Mouse (Mus musculus): ENCODE results near the gene Arhgef1. TPM values are rescaled to one million over a fixed set of nuclear protein-coding genes. Genes with fewer than 3 reads are reported as not detected.
A peak's percentile ranks its signal among the peaks of the same experiment; 100 is the strongest.
"Not testable (repeated sequence)": the region's sequence is repeated elsewhere in the genome, so short reads cannot be mapped to it uniquely, and the experiment has no call there.

The Arhgef1 gene
- polyA plus RNA-seq, 1 experiment from 2014 or later: 44.3 TPM

GRCm38 (mm10) chr7:24891241-24892124 is 11.2 kb upstream of the Arhgef1 start:
- 54% methylated on average over 3 of the region's 3 CpGs for WGBS (ENCODE audit: insufficient replicate concordance)

GRCm38 (mm10) chr7:24892125-24892583 is 10.6 kb upstream of the Arhgef1 start:
- no peak overlapping the region for H3K9ac ChIP-seq
- ATAC-seq (ENCODE audit: low read depth) (no peak), DNase-seq (no peak)
- no peak overlapping the region for H3K4me3 ChIP-seq (replicated peaks)
- H3K36me3 ChIP-seq: peaks cover 43% of the 10 kb centered on the region
- no peaks in the 10 kb centered on the region for H3K27me3 ChIP-seq
- H3K27ac ChIP-seq: peak overlapping the region; percentile 59
- WGBS (ENCODE audit: insufficient replicate concordance): 66% methylated on average over 2 of the region's 2 CpGs
- H3K4me1 ChIP-seq (replicated peaks): peaks cover 43% of the 10 kb centered on the region
- no peaks in the 10 kb centered on the region for H3K9me3 ChIP-seq (replicated peaks)
- no peak overlapping the region for H3K4me2 ChIP-seq

More at GRCm38 (mm10) chr7:24891241-24892124, 11.2 kb upstream of the Arhgef1 start:
- peaks cover 50% of the 10 kb centered on the region for H3K36me3 ChIP-seq
- peaks cover 48% of the 10 kb centered on the region for H3K4me1 ChIP-seq (replicated peaks)
- no peak overlapping the region for H3K4me3 ChIP-seq (replicated peaks)
- no peak overlapping the region for H3K4me2 ChIP-seq
- peak overlapping the region; percentile 8; the same call in 1 of the 2 replicates for H3K9ac ChIP-seq
- DNase-seq (no peak), ATAC-seq (ENCODE audit: low read depth) (no peak)
- peak overlapping the region; percentile 59 for H3K27ac ChIP-seq
- no peaks in the 10 kb centered on the region for H3K27me3 ChIP-seq
- no peaks in the 10 kb centered on the region for H3K9me3 ChIP-seq (replicated peaks)

- not testable (repeated sequence) for H3K27ac ChIP-seq; ATAC-seq (ENCODE audit: low read depth); H3K4me2 ChIP-seq; H3K9me3 ChIP-seq (replicated peaks); H3K4me3 ChIP-seq (replicated peaks); H3K9ac ChIP-seq; H3K27me3 ChIP-seq; H3K36me3 ChIP-seq; DNase-seq
- peaks cover 21% of the 10 kb centered on the region for H3K4me1 ChIP-seq (replicated peaks)
- WGBS (ENCODE audit: insufficient replicate concordance): 63% methylated on average over 2 of the region's 2 CpGs
Observed at GRCm38 (mm10) chr7:24895749-24896148, 7.0 kb upstream of the Arhgef1 start.

GRCm38 (mm10) chr7:24896269-24896668 is 6.4 kb upstream of the Arhgef1 start:
- H3K9ac ChIP-seq: no peak overlapping the region
- peaks cover 3% of the 10 kb centered on the region for H3K36me3 ChIP-seq
- 85% methylated on average over 8 of the region's 8 CpGs for WGBS (ENCODE audit: insufficient replicate concordance)
- H3K4me2 ChIP-seq: no peak overlapping the region
- ATAC-seq (ENCODE audit: low read depth) (no peak), DNase-seq (no peak)
- peaks cover 23% of the 10 kb centered on the region for H3K4me1 ChIP-seq (replicated peaks)
- no peak overlapping the region for H3K27ac ChIP-seq
- H3K9me3 ChIP-seq (replicated peaks): no peaks in the 10 kb centered on the region
- H3K27me3 ChIP-seq: no peaks in the 10 kb centered on the region
- no peak overlapping the region for H3K4me3 ChIP-seq (replicated peaks)

- Histone ChIP-seq H3K9me3 (replicated peaks) (no peaks in the 10 kb centered on the region), H3K4me2 (no peak within 1 kb of the TSS), H3K27me3 (no peaks in the 10 kb centered on the region), H3K36me3 (no peaks in the 10 kb centered on the region), H3K4me3 (replicated peaks) (no peak within 1 kb of the TSS), H3K9ac (0 out of 2 replicates have a peak within 1 kb of the TSS, but pooled peaks have one; percentile 17), H3K27ac (no peak within 1 kb of the TSS), H3K4me1 (replicated peaks) (peaks cover 26% of the 10 kb centered on the region)
- ATAC-seq (ENCODE audit: low read depth) (no peak), DNase-seq (no peak)
- 61% methylated on average over 12 of the region's 12 CpGs for whole genome bisulfite sequencing (ENCODE audit: insufficient replicate concordance)
Observed at GRCm38 (mm10) chr7:24897224-24897623, 5.5 kb upstream of the Arhgef1 start, which contains the start of gene Cd79a. Cd79a (plus strand) TSS chr7:24897381.

- no peak overlapping the region for H3K9ac ChIP-seq
Observed at GRCm38 (mm10) chr7:24897959-24898358, 4.8 kb upstream of the Arhgef1 start.

GRCm38 (mm10) chr7:24901114-24901513 is 1.6 kb upstream of the Arhgef1 start:
- 33% methylated on average over 6 of the region's 6 CpGs for WGBS (ENCODE audit: insufficient replicate concordance)
- no peak overlapping the region for H3K9ac ChIP-seq
- no peak overlapping the region for H3K4me2 ChIP-seq
- no peaks in the 10 kb centered on the region for H3K27me3 ChIP-seq
- peaks cover 2% of the 10 kb centered on the region; the same call in 1 of the 2 replicates for H3K36me3 ChIP-seq
- DNase-seq (no peak), ATAC-seq (ENCODE audit: low read depth) (no peak)
- peaks cover 55% of the 10 kb centered on the region for H3K4me1 ChIP-seq (replicated peaks)
- peak overlapping the region; percentile 13; the same call in 1 of the 2 replicates for H3K27ac ChIP-seq
- H3K4me3 ChIP-seq (replicated peaks): no peak overlapping the region
- H3K9me3 ChIP-seq (replicated peaks): no peaks in the 10 kb centered on the region

More at GRCm38 (mm10) chr7:24897959-24898358, 4.8 kb upstream of the Arhgef1 start:
- Histone ChIP-seq H3K4me2 (no peak overlapping the region), H3K4me1 (replicated peaks) (peaks cover 31% of the 10 kb centered on the region), H3K9me3 (replicated peaks) (no peaks in the 10 kb centered on the region), H3K4me3 (replicated peaks) (no peak overlapping the region), H3K27me3 (no peaks in the 10 kb centered on the region), H3K27ac (no peak overlapping the region), H3K36me3 (no peaks in the 10 kb centered on the region)
- ATAC-seq (ENCODE audit: low read depth): no peak
- no peak for DNase-seq
- WGBS (ENCODE audit: insufficient replicate concordance): 62% methylated on average over 5 of the region's 5 CpGs

- H3K9me3 ChIP-seq (replicated peaks): no peaks in the 10 kb centered on the region
- ATAC-seq (ENCODE audit: low read depth) (no peak), DNase-seq (no peak)
- peak overlapping the region; percentile 91 for H3K27ac ChIP-seq
- peaks cover 63% of the 10 kb centered on the region for H3K4me1 ChIP-seq (replicated peaks)
- peak overlapping the region; percentile 80 for H3K9ac ChIP-seq
- 13% methylated on average over 1 of the region's 1 CpGs for WGBS (ENCODE audit: insufficient replicate concordance)
- peak overlapping the region; percentile 93 for H3K4me2 ChIP-seq
- H3K27me3 ChIP-seq: no peaks in the 10 kb centered on the region
- H3K4me3 ChIP-seq (replicated peaks): peak overlapping the region; percentile 78; the same call in 1 of the 2 replicates
- peaks cover 6% of the 10 kb centered on the region; the same call in 1 of the 2 replicates for H3K36me3 ChIP-seq
Observed at GRCm38 (mm10) chr7:24901842-24902241, 870 bp upstream of the Arhgef1 start.

- H3K27me3 ChIP-seq: no peaks in the 10 kb centered on the region
- 11% methylated on average over 2 of the region's 2 CpGs for WGBS (ENCODE audit: insufficient replicate concordance)
- peaks cover 6% of the 10 kb centered on the region; the same call in 1 of the 2 replicates for H3K36me3 ChIP-seq
- H3K27ac ChIP-seq: peak overlapping the region; percentile 91
- H3K4me2 ChIP-seq: peak overlapping the region; percentile 93
- H3K9ac ChIP-seq: peak overlapping the region; percentile 80
- H3K9me3 ChIP-seq (replicated peaks): no peaks in the 10 kb centered on the region
- H3K4me3 ChIP-seq (replicated peaks): peak overlapping the region; percentile 78
- peaks cover 64% of the 10 kb centered on the region for H3K4me1 ChIP-seq (replicated peaks)
- DNase-seq (no peak), ATAC-seq (ENCODE audit: low read depth) (no peak)
Observed at GRCm38 (mm10) chr7:24902264-24902629, 465 bp upstream of the Arhgef1 start.

GRCm38 (mm10) chr7:24903444-24903825 is 723 bp downstream of the Arhgef1 start:
- ATAC-seq (ENCODE audit: low read depth) (no peak), DNase-seq (no peak)
- Histone ChIP-seq H3K27me3 (no peaks in the 10 kb centered on the region), H3K27ac (peak overlapping the region; percentile 91), H3K4me2 (peak overlapping the region; percentile 93), H3K9me3 (replicated peaks) (no peaks in the 10 kb centered on the region), H3K4me3 (replicated peaks) (peak overlapping the region; percentile 78), H3K36me3 (peaks cover 18% of the 10 kb centered on the region), H3K9ac (peak overlapping the region; percentile 80), H3K4me1 (replicated peaks) (peaks cover 67% of the 10 kb centered on the region)
- 7% methylated on average over 10 of the region's 10 CpGs for WGBS (ENCODE audit: insufficient replicate concordance)

GRCm38 (mm10) chr7:24904070-24904483 is 1.4 kb downstream of the Arhgef1 start:
- H3K27me3 ChIP-seq: no peaks in the 10 kb centered on the region
- no peaks in the 10 kb centered on the region for H3K9me3 ChIP-seq (replicated peaks)
- ATAC-seq (ENCODE audit: low read depth): peak; percentile 93
- peak overlapping the region; percentile 89 for H3K9ac ChIP-seq
- H3K4me1 ChIP-seq (replicated peaks): peaks cover 67% of the 10 kb centered on the region
- peak overlapping the region; percentile 91 for H3K27ac ChIP-seq
- H3K4me2 ChIP-seq: peak overlapping the region; percentile 93
- peak; percentile 98 for DNase-seq
- WGBS (ENCODE audit: insufficient replicate concordance): under 1% methylated on average over 30 of the region's 30 CpGs
- H3K36me3 ChIP-seq: peaks cover 25% of the 10 kb centered on the region
- peak overlapping the region; percentile 78 for H3K4me3 ChIP-seq (replicated peaks)

Data from liver, embryonic 13.5 days (tissue).